Mouse (Mus musculus): ENCODE data around the gene Vps45.
"Not testable (repeated sequence)": the region's sequence is repeated elsewhere in the genome, so short reads cannot be mapped to it uniquely, and the experiment has no call there.

Vps45 gene

DNA sequence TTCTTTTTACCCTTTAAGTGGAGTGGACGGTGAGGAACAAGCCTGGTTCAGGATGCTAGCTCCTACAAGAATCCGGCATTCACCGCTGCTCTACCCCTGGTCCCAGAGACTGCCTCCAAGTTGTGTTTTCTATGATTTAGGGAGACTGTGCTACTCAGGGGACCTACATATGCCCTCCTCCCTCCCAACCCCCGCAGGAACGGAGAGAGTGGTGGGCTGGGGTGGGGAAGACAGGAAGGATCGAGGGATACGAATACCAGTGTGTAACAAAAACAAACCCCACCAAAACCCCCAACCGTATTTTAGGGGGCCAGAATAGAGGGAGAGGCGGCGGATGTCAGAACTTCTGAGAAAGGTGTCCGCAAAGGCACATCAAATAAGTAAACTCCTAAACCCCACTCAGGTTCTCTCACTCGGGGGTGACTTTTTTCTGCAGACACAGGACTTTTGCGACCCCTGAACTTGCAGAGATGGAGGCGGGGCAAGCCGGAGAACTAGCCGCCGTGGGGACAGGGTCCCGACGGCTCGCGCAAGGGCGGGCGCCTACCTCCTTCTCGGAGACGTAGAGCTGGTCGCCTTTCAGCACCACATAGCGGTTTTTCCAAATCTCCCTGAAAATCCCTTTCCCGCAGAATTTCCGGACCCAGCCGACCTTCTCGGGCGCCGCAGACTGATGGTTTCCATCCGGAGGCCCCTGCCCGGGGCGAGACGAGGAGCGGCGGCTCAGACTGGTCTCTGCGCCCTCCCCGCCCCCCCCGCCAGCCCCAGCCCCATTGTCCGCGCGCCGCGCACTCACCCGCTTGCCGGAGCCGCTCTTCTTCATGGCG, 63.1 kb downstream of the Vps45 start:
- peak; percentile 65 for DNase-seq

DNA sequence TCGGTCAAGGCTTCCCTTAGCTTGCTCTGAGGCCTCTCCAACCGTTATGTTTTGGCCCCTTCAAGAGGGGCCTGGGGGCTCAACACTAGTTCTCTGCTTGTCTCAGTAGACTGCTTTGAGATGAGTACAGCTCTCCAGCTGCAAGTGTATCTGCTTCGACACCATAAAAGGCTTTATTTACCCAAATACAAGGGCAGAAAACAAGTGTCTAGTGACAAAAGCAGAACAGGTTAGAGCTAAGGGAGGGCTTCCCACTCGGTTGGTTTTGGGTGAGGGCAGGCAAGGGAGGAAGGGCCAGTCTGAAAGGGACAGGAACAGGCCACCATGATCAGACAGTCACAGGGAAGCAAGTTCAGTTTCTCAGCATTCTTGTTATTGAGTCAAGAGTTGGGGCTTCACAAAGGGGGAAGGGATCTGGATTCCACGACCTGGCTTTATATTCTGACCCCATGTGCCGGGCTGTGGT, 63.9 kb downstream of the Vps45 start:
- no peak for DNase-seq

DNA sequence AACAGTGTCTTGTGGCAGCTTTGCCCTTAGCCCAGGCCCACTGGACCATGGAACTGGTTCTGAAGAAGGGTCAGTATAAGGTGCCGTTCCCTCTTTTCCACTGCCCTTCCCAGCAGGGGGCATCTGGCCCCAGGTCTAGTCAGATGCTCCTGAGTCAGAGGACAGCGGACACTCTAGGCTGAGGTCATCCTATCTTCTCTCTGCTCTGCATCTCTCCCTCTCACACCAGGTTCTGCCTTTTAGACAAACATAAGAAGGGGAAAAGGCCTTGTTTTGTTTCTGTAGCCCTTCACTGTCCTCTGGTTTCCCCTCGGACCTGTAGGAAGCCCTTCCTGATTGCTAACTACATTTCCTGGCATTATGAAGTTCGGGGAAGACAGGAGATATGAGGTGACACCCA, 64.4 kb downstream of the Vps45 start:
- peak; percentile 75 for DNase-seq

DNA sequence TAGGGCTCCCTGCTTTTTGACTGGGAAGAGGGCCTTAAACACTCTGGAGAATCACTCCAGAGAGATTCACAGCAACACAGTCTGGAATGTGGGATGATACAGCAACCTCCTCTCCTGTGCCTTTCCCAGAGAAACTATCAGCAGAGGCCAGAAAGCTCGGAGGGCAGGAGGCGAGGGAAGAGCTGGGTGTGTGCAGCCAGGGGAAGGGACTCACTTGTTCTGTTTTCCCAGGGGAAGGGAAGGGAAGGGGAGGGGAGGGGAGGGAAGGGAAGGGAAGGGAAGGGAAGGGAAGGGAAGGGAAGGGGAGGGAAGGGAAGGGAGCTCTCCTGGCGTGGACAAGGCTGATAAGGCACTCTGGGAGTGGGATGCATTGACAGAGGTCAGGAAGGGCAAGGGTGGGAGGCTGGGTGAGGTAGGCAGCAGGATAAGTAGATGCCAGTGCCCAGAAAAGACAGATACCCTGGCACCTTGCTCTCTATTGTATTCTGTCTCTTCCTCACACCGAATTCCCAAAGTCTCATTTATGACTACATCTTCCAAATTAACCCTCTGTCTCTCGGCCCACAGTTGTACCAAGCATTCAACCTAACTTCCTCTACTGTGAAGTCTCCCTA, 65.2 kb downstream of the Vps45 start:
- no peak for DNase-seq

DNA sequence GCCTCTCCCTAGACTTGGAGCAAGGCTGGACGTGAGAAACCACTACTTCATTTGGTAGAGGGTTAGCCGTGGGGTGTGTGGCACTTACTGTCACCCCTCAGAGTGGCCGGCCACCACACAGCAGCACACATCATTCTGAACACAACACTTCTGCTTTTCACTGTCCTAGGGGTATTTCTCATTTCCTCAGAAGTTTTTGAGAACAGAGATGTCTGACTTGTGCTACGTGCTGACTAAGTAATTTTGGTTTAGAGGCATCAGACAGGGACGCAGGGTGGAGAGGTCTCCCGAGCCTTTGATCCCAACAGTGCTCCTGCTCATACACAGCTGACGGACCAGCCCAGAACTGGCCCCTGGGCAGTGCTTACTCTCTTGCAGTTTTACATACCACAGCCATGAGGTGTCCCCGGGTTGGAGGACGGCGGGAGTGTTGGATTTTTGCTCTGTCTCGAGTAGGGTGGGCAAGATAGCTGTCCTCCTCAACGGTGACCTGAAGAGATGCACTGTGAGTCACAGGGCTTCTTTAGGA, 67.8 kb downstream of the Vps45 start:
- DNase-seq = no peak

DNA sequence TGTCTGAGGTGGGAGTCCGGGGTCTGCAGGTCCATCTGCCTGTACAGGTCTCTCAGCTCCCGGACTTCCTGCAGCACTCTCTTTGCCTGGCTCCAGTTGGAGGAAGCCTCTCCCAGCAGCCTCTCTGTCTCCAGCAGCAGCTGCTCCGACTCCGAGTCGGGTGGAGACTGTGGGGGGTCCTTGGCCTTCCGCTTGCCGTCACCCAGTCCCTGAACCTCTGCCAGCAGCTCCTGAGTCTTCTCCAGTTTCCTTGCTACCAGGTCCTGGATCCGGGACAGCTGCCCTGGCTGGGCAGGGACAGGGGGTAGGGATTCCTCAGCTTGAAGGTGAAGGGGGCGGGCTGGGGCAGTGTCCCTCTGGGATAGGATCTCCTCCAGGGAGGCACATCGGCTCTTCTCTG, 69.3 kb downstream of the Vps45 start:
- DNase-seq = peak; percentile 65

DNA sequence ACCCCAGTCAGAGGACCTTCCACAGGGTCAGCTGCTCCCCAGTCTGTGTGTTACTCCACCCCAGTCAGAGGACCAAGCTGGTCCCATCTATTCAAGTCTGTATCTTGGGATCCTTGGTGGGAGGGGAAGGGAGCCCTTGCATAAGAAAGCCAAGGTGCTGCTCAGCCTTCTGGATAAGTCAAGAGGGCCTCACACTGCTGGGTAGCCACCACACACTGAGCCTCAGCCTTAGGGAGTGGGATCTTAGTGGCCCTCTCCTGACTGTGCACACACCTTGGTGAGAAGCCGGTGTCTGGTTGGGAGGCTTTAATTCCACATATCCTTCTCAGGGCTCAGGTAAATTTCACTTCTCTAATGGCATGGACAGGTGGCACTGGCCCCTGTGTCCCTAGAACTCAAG, 70.1 kb downstream of the Vps45 start:
- no peak for DNase-seq

DNA sequence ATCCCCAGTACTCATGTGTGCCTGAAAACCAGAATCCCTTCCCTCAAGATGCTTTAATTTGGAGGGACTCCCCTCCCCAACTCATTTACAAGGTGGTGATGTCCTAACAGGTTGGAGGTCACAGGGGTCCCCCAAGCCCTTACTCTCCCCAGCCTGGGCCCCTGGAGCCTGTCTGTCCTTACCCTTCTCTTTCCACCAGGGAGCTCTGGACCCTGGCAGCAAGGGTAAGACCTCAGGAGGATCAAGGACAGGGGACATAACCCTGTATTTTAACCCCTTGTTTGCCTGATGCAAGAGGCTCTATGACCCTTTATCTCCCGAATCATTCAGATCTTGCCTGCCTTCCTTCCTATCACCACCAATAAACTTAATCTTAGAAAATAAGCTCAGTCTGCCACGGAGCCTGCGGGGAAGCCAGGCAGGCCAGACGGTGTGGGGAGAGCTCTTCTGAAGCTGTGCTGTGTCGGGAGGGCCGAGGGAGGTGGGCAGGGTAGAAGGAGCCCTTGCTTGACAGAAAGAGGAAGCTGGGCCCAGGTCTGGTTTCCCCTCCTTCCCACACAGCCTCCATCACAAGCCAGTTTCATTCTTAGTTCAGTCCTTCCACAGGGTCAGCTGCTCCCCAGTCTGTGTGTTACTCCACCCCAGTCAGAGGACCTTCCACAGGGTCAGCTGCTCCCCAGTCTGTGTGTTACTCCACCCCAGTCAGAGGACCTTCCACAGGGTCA, 70.7 kb downstream of the Vps45 start:
- no peak for DNase-seq

DNA sequence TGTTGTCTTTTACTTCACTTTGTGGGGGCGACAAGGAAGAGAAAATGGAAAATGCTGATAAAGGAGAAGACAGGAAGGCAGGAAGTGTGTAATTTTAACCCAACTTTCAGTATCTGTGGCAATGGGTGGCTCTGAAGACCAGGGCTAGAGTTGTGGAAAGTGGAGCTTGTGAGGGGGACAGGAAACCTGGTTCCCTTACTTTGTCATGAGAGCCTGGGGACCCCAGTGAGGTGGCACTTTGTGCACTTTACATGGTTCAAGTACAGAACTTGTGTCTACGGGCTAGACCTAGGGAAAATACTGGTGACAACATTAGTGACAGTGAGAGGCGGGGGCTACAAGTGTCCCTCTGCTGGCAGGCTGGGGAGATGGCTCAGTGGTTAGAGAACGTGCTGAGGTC, 71.3 kb downstream of the Vps45 start:
- DNase-seq = no peak

DNA sequence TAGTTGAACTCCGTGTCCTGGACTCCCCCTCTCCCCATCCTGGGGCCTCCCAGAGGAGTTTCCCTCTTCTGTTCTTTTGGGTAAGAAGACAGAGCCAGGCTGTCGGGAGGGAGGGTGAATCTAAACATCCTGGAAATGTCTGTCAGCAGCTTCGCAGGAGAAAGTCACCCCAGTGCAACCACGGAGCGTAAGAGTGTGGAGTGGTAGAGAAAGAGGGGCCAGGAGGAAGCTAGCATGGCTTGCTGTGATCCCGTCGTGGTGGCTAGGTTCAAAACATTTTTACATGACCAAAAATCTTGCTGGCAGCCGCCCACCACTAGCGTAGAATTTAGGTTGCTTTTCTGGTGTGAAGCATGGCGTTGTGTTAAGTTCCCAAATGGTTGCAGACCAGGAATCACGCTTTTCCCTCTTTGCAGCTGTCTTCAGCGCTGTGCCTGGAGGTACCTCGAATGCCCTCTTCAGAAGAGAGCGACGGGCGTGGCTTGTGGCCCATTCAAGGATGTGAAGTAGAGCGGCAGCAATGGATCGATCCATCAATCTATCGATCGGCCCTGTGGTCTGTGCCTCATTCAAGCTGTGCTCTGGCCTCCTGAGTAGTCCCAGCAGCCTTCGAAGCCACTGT, 72.2 kb downstream of the Vps45 start:
- no peak for DNase-seq

DNA sequence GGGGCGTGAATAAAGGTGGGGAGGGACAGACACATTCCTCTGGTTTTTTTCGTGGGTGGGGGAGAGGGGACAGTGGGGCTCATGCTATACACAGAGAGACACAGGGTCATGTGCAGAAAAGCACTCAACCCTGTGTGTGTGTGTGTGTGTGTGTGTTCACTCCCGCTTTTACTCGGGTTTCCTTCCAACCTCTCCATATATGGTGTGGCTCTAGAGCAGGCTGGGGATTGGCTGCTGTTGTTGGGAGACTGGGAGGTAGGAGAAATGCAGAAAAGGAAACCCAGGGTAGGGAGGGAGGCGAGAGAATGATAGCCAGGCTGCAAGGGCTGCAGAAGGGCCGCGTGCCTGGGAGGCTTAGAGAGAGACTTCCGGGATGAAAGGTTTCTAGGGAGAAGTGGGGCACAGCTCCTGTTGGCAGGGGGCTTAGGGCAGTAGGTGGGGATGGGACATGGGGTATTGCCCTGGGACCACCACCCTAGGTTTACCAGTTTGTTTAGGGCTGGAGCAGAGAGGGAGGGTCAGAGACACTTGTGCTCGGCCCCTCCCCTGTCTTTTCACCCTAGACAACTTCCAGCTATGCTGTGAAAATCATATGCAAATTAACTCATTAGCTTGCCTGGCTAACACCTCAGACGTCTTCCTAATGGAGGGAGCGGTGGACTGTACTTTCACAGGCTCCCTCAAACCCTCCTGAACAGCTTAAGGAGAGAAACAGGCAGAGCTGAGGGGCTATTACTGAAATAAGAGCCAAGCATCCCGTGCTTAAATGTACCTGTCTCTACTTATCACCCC, 72.9 kb downstream of the Vps45 start:
- DNase-seq = peak; percentile 64

DNA sequence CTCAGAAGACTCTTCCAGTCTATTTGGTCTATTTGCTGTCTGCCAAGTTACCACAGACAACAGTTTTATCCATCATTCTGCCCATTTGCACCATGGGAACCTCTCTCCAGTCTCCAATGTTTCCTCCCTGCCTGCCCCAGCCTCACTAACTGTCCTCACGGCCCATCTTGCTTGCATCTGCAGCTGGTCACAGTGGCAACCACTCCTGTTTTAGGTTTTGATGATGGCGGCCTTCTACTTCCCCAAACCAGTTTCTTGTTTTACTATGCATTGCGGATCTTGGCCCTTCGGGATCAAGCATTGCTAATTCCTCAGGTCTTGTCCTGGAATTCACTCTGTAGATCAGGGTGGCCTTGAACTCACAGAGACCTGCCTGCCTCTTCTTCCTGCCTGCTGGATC, 76.1 kb downstream of the Vps45 start:
- no peak for DNase-seq

DNA sequence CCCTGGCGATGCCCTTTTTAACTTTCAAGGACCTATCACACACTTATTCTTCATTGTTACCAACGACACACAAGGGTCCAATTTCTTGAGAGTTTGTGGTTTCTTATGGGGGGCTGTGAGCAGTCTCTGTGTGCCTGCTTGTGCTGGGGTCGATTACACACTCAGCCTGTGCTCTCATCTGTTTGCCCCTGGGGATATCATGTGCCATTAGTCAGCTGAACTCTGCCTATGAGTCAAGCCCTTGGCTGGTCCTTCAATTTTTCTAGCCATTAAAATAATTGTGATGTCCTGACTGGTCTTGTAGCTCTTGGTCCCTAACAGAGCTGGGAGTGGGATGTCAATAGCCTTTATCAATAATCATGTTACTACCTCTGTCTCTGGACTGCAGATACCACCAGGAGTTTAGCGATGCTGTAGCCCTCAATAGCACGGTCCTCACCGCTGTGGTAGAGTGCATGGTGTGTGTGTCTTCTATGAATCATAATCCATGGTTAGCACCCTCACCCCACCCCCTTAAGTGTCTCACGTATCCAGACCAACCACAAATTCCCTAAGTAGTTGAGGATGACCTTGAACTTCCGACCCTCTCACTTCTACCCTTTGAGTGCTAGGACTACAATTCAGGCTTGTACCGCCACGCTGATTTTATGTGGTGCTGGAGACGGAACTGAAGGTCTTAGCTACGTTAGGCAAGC, 77.8 kb downstream of the Vps45 start:
- DNase-seq = no peak

DNA sequence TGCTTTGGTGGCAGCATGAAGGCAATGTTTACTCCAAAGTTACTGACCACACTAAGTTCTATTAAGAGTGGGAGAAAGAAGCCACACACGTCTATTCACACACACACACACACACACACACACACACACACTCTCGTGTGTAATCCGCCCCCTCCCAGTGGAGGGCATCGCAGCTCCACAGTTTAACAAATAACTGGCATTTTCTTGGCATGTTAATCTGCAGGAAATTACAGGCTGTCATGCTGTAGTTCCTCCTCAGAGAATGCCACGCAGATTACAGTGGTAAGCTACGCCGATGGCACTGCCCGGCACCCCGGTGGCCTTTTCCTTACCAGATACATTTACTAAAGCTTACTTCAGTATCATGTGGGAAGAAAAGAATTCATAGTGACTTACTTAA, 80.0 kb downstream of the Vps45 start:
- no peak for DNase-seq

DNA sequence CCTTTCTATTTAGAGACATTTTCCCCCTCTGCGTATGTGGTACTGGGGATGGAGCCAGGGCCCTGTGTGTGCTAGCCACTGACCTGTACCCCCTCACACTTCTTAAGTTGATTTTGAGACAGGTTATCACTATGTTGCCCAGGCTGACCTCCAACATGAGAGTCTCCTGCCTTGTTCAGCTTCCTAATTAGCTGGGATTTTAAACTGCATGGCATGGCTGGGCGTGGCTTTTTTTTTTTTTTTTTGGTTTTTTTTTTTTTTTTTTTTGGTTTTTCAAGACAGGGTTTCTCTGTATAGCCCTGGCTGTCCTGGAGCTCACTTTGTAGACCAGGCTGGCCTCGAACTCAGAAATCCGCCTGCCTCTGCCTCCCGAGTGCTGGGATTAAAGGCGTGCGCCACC, 80.7 kb downstream of the Vps45 start:
- DNase-seq = not testable (repeated sequence)

DNA sequence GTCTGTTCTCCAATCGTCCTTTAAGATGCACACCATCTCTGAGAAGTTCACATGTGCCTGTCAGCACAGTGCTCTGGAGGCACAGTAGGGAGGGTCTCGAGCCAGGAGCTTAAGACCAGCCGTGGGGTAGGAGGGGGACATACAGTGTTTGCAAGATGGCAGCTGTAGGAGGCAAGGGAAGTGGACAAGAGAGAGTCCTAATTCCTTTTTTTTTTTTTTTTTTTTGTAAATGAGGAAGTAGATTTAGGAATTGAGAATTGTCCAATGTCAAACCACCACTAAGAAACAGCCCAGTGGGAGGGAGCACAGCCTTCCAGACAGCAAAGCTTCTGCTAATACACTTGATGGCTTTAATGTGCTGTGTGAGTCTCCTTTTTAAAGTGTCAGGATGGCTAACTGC, 81.2 kb downstream of the Vps45 start:
- no peak for DNase-seq

DNA sequence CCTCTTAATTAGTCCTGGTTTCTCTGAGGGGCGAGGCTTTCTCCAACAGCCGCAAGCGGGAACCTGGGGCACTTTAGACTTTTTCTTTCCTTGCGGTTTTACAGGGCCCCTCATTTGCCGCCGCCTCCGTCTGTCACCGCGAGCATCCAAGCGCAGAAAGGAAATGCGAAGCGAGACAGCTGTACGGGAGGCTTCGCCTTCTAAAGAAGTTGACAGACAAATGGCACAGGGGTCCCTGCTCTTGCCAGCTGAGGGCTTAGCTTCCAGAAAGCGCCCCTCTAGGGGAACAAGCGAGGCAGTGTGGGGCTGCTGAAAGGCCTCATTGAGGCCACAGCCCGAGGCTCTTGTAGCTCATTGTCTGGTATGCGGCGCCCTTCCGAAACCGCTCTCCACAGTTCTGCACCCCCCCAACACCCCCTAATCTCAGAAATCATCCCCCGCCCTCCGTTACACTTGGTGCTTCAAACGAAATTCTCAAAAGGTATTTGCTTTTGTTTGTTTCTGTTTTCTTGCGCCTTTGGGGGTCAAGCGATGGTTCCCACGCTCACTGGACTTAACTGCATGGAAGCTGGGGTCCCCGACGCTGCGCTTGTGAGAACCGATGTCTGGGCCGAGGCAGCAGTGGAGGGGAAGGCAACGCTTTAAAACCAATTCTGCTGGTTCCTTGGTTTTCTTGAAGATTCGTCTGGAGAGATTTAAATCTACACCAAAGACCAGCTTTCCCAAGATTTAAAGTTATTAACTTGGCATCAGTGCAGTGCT, 85.2 kb downstream of the Vps45 start:
- no peak for DNase-seq

DNA sequence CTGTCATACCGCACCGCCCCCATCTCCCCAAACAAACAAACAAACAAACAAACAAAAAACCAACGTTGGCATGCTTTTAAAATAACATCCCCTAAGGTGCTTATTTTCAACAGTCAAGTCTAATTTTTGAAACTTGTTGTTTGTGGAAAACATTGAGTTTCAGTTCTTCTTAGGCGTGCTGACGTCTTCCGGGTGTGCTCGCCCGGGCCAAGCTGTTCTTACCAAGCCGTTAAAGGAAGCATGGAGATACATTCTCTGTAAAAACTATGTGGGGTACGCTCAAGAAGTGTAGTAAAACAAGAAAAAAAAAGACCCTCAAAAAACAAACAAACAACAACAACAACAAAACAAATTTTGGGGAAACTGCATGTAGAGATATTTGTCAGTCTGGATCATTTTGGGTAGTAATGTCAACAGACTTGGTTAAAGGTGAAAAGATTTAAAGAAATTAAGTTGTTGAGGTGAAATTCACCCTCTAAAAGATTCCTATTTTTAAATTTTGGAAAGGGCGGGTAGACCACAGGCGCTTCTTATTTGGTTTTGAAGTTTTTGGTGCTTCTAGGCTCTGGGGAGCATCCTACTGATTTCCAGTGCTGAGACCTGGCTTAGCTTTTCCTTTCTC, 85.9 kb downstream of the Vps45 start:
- DNase-seq = no peak

DNA sequence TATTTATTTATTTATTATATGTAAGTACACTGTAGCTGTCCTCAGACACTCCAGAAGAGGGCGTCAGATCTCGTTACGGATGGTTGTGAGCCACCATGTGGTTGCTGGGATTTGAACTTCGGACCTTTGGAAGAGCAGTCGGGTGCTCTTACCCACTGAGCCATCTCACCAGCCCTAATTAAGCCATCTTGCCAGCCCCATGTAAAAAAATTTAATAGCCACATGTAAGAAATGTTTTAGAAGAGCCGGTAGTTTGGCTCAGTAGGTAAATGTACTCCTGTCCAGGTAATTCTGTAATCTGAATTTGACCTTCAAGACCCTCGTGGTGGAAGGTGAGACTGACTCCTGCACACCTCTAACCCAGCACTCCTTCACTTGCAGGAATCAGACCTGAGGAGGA, 87.6 kb downstream of the Vps45 start:
- not testable (repeated sequence) for DNase-seq

DNA sequence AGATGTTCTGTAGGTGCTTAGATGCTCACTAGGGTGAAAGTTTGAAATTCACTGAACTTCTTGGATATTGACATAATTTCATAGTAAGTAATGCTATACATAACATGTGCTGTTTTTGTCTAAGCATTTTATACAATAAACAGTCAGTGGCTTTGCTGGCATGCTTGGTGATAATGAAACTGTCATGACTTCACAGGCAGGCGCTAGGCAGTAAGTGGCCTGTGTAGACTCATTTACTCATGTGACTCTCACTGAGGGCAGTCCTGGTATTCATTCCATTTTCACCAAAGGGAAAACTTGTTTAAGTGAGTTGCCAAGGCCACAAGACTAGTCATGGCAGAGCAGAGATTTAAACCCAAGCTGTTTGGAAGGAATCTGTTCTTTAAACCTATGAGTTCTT, 89.0 kb downstream of the Vps45 start:
- no peak for DNase-seq

Measured in cerebellum, adult 8-10 months (tissue).